Mouse (Mus musculus): ENCODE measurements at regions not wholly inside any gene's neighbourhood (a gene's known extent, or its start where the extent isn't known, plus 50 kb on each side); places are given as distances from the start of the nearest gene placed in this dataset.
"Not testable (repeated sequence)": the region's sequence is repeated elsewhere in the genome, so short reads cannot be mapped to it uniquely, and the experiment has no call there.

DNA sequence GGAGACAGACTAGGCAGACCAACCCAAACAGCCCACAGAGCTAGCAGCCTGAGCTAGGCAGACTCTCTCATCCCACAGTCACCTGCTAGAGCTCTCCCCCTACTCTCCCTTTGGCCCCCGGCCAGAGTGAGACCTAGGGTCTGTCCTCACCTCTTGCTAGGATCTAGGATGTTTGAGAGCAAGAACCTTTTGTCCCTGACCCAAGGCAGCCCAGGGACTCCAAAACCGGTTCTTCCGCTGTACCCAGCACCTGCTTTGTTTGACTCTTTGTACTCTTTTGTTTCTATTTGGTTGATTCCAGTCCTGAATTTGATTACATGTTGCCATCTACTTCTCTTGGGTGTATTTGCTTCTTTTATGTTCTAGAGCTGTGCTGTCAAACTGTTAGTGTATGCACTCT is 75.3 kb downstream of the H60c start:
- DNase-seq (ENCODE audit: low spot score in 2 of 2): no peak

DNA sequence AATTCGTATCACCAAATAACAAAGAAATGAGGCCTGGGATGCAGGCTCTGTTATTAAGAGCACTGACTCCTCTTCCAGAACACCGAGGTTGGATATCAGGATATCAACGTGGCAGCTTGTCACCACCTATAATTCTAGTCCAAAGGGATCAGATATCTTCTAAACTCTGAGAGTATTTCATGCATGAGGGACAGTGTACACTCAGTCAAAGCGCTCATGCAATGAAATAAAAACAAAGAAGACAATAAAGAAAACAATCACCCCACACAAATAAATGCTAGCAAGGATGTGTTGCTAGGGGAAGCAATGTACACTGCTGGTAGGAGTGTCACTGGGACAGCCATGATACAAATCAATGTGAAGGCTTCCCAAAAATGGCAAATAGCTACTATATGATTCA is 79.2 kb downstream of the H60c start:
- no peak for DNase-seq (ENCODE audit: low spot score in 2 of 2)

DNA sequence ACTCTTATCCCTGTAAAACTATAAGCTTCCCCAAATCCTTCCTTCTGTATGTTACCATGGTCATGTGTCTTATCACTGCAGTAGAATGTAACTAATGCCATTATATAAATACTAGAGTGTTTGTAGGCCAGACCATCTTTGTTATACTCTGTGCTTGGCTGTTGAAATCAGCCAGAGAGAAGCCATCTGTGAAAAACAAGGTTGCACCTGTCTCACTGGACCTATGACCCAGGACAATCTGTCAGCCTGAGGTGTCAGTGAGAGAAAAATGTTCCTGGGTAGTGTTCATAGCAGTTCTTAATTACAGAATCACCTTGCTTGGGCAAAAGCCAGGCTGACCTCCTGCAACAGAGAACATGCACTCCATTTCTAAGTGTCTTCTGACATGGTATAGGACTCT is 87.5 kb downstream of the H60c start:
- no peak for DNase-seq (ENCODE audit: low spot score in 2 of 2)

DNA sequence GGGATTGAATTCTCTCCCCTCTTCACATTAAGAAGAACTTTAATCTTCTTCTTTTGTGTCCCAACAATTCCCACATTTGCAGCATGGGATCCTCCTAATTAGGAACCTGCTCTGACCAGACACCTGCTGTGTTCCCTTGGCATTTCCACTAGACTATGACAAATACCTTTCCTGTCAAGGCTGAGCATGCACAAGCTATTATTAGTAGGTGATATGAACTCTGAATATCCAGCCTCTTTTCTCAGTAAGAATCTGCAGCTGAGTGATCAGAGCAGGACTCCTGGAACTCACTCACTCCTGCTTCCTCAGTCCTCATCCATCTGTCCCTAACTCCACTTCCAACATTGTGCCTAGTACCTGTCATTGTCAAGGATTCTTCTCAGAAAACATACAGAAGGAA is 94.0 kb downstream of the H60c start:
- DNase-seq (ENCODE audit: low spot score in 2 of 2): no peak

DNA sequence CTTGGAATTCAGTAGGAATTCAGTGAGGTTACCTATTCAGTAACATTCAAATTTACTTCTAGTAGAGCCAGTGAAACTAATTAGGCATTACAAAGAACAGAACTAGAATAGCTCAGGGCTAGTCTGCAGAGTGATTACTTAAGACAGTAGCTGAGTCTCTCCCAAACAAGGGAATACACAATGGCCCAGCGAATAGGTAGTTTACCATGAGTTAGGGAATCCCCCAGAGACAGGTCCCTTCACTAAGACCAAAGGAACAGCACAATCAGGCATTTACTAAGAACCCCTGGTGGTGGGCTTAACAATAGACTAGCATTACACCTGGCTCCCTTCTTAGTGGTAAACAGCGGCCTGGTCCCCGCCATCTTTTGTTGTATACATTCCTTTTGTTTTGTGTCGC is 94.6 kb downstream of the H60c start:
- not testable (repeated sequence) for DNase-seq (ENCODE audit: low spot score in 2 of 2)

DNA sequence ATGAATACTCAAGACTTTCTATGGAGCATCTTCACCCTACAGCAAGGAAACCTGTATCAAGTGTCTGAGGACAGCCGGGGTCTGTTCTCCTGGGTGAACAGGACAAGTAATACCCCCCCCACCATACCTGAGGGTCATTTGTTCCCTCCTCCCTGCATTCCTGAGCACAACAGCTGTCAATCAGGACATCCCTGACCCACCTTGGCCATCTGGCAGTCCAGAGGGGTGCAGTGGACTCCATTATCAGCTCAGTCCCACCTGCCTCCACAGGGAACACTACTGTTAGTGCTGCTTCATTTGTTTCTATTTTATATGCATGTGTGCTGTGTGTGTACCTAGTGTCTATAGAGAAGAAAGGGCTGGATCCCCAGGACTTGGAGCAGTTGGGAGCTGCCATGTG is 95.3 kb downstream of the H60c start:
- no peak for DNase-seq (ENCODE audit: low spot score in 2 of 2)

DNA sequence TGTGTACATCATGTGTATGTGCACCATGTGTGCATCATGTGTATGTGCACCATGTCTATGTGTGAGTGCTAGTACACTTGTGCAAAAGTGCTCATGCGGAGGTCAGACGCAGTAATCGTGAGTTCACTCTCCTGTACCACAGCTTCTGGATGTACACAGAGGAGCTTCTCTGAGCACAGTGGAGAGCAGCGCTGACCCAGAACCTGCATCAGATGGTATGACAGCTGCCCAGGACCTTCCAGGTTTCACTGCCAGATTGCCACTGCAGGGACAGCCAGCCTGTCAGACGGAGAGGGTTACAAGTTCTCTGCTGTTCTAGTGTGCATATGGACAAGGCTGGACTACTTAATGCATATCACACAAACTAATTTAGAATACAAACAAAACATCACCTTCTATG is 96.2 kb downstream of the H60c start:
- no peak for DNase-seq (ENCODE audit: low spot score in 2 of 2)

DNA sequence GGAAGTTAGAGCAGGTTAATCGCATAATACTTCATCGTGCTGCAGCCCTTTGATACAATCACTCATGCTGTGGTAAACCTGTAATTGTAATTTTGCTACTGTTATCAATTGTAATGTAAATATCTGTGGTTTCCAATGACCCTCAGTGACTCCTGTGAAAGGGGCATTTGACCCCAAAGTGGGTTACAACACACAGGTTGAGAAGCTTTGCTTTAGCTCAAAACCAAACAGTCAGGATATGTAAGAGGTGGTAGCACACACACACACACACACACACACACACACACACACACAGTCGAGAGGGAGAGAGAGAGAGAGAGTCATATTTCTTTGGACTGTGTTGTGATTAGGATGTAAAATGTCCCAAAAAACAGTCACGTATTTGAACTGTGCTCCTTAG is 112.0 kb downstream of the H60c start:
- DNase-seq (ENCODE audit: low spot score in 2 of 2): no peak

DNA sequence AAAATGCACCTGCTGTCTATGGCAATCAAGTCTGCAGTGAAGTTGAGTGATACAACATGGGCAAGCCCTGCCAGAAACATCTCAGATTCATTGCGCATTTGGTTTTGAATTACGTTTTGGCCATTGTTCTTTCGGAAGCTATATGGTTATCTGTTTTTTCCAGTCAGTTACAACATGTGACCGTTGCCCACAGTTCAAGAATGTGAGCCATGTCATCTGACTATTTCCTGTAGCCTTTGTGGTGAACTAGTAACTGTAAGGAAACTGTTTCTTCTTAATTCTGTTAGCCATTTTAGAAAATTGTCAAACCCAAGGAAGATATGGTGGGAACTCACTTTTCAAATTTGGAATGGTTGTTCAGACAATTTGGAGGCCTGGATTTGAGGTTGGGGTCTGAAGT is 119.4 kb downstream of the H60c start:
- no peak for DNase-seq (ENCODE audit: low spot score in 2 of 2)

GRCm38 (mm10) chr10:3139306-3139705 is 128.3 kb downstream of the H60c start:
- no peak for DNase-seq (ENCODE audit: low spot score in 2 of 2)

GRCm38 (mm10) chr10:3127491-3127890 is 140.1 kb downstream of the H60c start:
- no peak for DNase-seq (ENCODE audit: low spot score in 2 of 2)

DNA sequence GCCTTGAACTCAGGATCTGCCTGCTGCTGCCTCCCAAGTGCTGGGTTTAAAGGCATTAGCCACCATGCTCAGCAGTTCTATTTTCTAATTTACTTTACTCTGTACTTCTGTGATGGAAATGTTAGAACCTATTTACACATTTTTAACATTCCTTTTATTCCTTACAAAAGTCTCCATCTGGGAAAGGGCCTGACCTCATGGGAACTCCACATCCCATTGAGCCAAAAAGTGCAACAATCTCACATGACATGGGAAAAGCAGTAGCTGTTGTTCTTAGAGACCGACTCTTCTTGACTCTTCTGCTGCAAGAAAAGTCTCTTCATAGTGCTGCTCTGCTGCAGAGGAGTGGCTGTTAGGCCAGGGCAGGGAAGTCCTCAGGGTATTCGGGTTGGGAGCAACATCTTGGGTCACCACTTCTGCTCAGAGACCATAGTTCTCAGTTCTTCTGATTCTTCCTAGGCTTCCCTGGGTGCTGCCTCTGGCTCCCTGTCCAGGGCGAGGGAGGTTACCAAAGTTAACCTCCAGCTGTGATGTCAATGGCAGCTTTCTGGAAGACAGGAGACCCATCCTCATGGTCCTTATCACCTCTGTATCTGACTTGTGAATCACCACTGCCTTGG is 150.0 kb downstream of the H60c start:
- no peak for DNase-seq (ENCODE audit: low spot score in 2 of 2)

DNA sequence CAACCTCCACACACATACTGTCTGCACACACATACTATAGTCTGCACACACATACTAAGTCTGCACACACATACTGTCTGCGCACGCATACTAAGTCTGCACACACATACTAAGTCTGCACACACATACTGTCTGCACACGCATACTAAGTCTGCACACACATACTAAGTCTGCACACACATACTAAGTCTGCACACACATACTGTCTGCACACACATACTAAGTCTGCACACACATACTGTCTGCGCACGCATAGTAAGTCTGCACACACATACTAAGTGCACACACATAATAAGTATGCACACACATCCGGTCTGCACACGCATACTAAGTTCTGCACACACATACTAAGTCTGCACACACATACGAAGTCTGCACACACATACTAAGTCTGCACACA is 153.2 kb downstream of the H60c start:
- DNase-seq (ENCODE audit: low spot score in 2 of 2): peak in 1 of 2 experiments; percentile 3

GRCm38 (mm10) chr10:3107955-3108354 is 159.6 kb downstream of the H60c start:
- DNase-seq (ENCODE audit: low spot score in 2 of 2): not testable (repeated sequence)
